Mouse (Mus musculus) MEL (cell line): ENCODE measurements around the gene Gtf2h3. TPM values are rescaled to one million over a fixed set of nuclear protein-coding genes. Genes with fewer than 3 reads are reported as not detected.
A peak's percentile ranks its signal among the peaks of the same experiment; 100 is the strongest.

Experiments
- DNase-seq: peaks from one replicate; pipeline ENCODE4 v3.0.0; 2011; ENCODE audit warnings: low read depth, low spot score
- H3K27ac ChIP-seq: 2 replicates; pipeline ENCODE4 v1.5.1; 2012; ENCODE audit warnings: low read depth, mild to moderate bottlenecking, control low read depth, low read length, moderate library complexity; ENCODE audit not compliant: control insufficient read depth
- H3K27me3 ChIP-seq, 2 experiments: fragments of 150-350 bp in 1 of 2; sonication (generic) in 1 of 2; 2 replicates each; pipeline ENCODE4 v1.6.1; 2012; ENCODE audit warnings: low read length in 2 of 2, mild to moderate bottlenecking in 2 of 2, improper control_type of control experiment in 1 of 2, moderate library complexity in 1 of 2; ENCODE audit not compliant: insufficient read depth in 2 of 2, control insufficient read depth in 1 of 2
- H3K36me3 ChIP-seq, 2 experiments: 2 replicates each; pipeline ENCODE4 v1.6.1; 2012 to 2014; ENCODE audit warnings: low read length in 2 of 2, improper control_type of control experiment in 1 of 2, inconsistent platforms in 1 of 2, mild to moderate bottlenecking in 1 of 2; ENCODE audit not compliant: insufficient read depth in 2 of 2, control insufficient read depth in 1 of 2
- H3K4me1 ChIP-seq, 2 experiments: fragments of 150-350 bp in 1 of 2; sonication (generic) in 1 of 2; 2 replicates each; pipeline ENCODE4 v1.6.1; 2012; ENCODE audit warnings: low read length in 2 of 2, improper control_type of control experiment in 1 of 2, mild to moderate bottlenecking in 1 of 2; ENCODE audit not compliant: insufficient read depth in 2 of 2, control insufficient read depth in 1 of 2
- H3K4me3 ChIP-seq, 2 experiments: fragments of 150-350 bp in 1 of 2; sonication (generic) in 1 of 2; 2 replicates each; pipeline ENCODE4 v1.5.1; 2012; ENCODE audit warnings: low read depth in 2 of 2, low read length in 2 of 2, mild to moderate bottlenecking in 2 of 2, moderate library complexity in 2 of 2, control low read depth in 1 of 2, improper control_type of control experiment in 1 of 2; ENCODE audit not compliant: control insufficient read depth in 1 of 2, insufficient read depth in 1 of 2
- H3K79me2 ChIP-seq: 2 replicates; pipeline ENCODE4 v1.6.1; 2012; ENCODE audit warnings: mild to moderate bottlenecking, low read length, moderate library complexity; ENCODE audit not compliant: control insufficient read depth, poor library complexity, insufficient read depth
- H3K9ac ChIP-seq: 2 replicates; pipeline ENCODE4 v1.6.1; 2012; ENCODE audit warnings: low read depth, mild to moderate bottlenecking, control low read depth, low read length, moderate library complexity; ENCODE audit not compliant: control insufficient read depth, poor library complexity, severe bottlenecking
- H3K9me3 ChIP-seq: fragments of 150-350 bp; sonication (generic); replicated peaks from 2 replicates; pipeline ENCODE4 v1.6.1; 2012; ENCODE audit warnings: mild to moderate bottlenecking, low read length, improper control_type of control experiment, moderate library complexity; ENCODE audit not compliant: insufficient read depth
- BHLHE40 ChIP-seq: IDR thresholded peaks from 2 replicates; pipeline ENCODE4 v1.6.1; 2012; ENCODE audit warnings: low read depth, mild to moderate bottlenecking, inconsistent platforms, low read length, improper control_type of control experiment, borderline replicate concordance
- CHD1 ChIP-seq: IDR thresholded peaks from 2 replicates; pipeline ENCODE4 v1.6.1; 2012; ENCODE audit warnings: low read depth, mild to moderate bottlenecking, inconsistent platforms, low read length, improper control_type of control experiment
- CHD2 ChIP-seq: IDR thresholded peaks from 2 replicates; pipeline ENCODE4 v1.6.1; 2011; ENCODE audit warnings: low read length, improper control_type of control experiment
- CTCF ChIP-seq, 3 experiments: IDR thresholded peaks in 2 of 3; conservative IDR thresholded peaks in 1 of 3; 2 replicates each; pipeline ENCODE4 v1.5.1; 2011 to 2012; ENCODE audit warnings: low read length in 3 of 3, low read depth in 2 of 3, mild to moderate bottlenecking in 2 of 3, improper control_type of control experiment in 1 of 3, inconsistent platforms in 1 of 3, mixed read lengths in 1 of 3, moderate library complexity in 1 of 3; ENCODE audit not compliant: control insufficient read depth in 1 of 3, insufficient read depth in 1 of 3, poor library complexity in 1 of 3, severe bottlenecking in 1 of 3
- E2F4 ChIP-seq: IDR thresholded peaks from 2 replicates; pipeline ENCODE4 v1.6.1; 2011; ENCODE audit warnings: low read depth, low read length, improper control_type of control experiment, borderline replicate concordance
- ELF1 ChIP-seq: IDR thresholded peaks from 2 replicates; pipeline ENCODE4 v1.6.1; 2014; ENCODE audit warnings: low read depth, mild to moderate bottlenecking, inconsistent platforms, low read length, improper control_type of control experiment, moderate library complexity
- ETS1 ChIP-seq: IDR thresholded peaks from 2 replicates; pipeline ENCODE4 v1.6.1; 2012; ENCODE audit warnings: low read depth, mild to moderate bottlenecking, inconsistent platforms, low read length, improper control_type of control experiment, moderate library complexity
- GABPA ChIP-seq: IDR thresholded peaks from 2 replicates; pipeline ENCODE4 v1.6.1; 2012; ENCODE audit warnings: low read depth, mild to moderate bottlenecking, inconsistent platforms, low read length, improper control_type of control experiment, moderate library complexity
- GATA1 ChIP-seq: IDR thresholded peaks from 2 replicates; pipeline ENCODE4 v1.6.1; 2011; ENCODE audit warnings: low read depth, low read length, improper control_type of control experiment
- HCFC1 ChIP-seq: IDR thresholded peaks from 2 replicates; pipeline ENCODE4 v1.6.1; 2012; ENCODE audit warnings: low read depth, mild to moderate bottlenecking, inconsistent platforms, low read length, improper control_type of control experiment, moderate library complexity
- JUND ChIP-seq: IDR thresholded peaks from 2 replicates; pipeline ENCODE4 v1.6.1; 2011; ENCODE audit warnings: low read depth, mild to moderate bottlenecking, improper control_type of control experiment, low read length
- KAT2A ChIP-seq: conservative IDR thresholded peaks from 2 replicates; pipeline ENCODE4 v1.6.1; 2012; ENCODE audit warnings: low read depth, low read length, improper control_type of control experiment, inconsistent platforms
- MAFK ChIP-seq: IDR thresholded peaks from 2 replicates; pipeline ENCODE4 v1.6.1; 2011; ENCODE audit warnings: low read depth, mild to moderate bottlenecking, low read length, improper control_type of control experiment, borderline replicate concordance
- MAX ChIP-seq: IDR thresholded peaks from 2 replicates; pipeline ENCODE4 v1.6.1; 2011; ENCODE audit warnings: low read length, improper control_type of control experiment
- MAZ ChIP-seq: IDR thresholded peaks from 2 replicates; pipeline ENCODE4 v1.6.1; 2012; ENCODE audit warnings: low read depth, mild to moderate bottlenecking, inconsistent platforms, low read length, improper control_type of control experiment
- MXI1 ChIP-seq: IDR thresholded peaks from 2 replicates; pipeline ENCODE4 v1.6.1; 2011; ENCODE audit warnings: mild to moderate bottlenecking, low read depth, low read length, improper control_type of control experiment
- MYB ChIP-seq: IDR thresholded peaks from 2 replicates; pipeline ENCODE4 v1.6.1; 2011; ENCODE audit warnings: mild to moderate bottlenecking, low read depth, low read length, improper control_type of control experiment
- MYC ChIP-seq: IDR thresholded peaks from 2 replicates; pipeline ENCODE4 v1.6.1; 2011; ENCODE audit warnings: low read depth, mild to moderate bottlenecking, low read length, improper control_type of control experiment, moderate library complexity
- NELFE ChIP-seq: IDR thresholded peaks from 2 replicates; pipeline ENCODE4 v1.6.1; 2011; ENCODE audit warnings: low read depth, low read length, improper control_type of control experiment
- NRF1 ChIP-seq: IDR thresholded peaks from 2 replicates; pipeline ENCODE4 v1.6.1; 2014; ENCODE audit warnings: low read depth, mild to moderate bottlenecking, inconsistent platforms, low read length, improper control_type of control experiment, moderate library complexity; ENCODE audit not compliant: poor library complexity, insufficient read depth, severe bottlenecking
- POLR2A ChIP-seq, 2 experiments: IDR thresholded peaks; 2 replicates each; pipeline ENCODE4 v1.6.1; 2011 to 2012; ENCODE audit warnings: low read length in 2 of 2, mild to moderate bottlenecking in 2 of 2, control low read depth in 1 of 2, improper control_type of control experiment in 1 of 2, low read depth in 1 of 2, moderate library complexity in 1 of 2; ENCODE audit not compliant: control insufficient read depth in 1 of 2, insufficient read depth in 1 of 2, poor library complexity in 1 of 2
- POLR2AphosphoS2 ChIP-seq: IDR thresholded peaks from 2 replicates; pipeline ENCODE4 v1.6.1; 2011; ENCODE audit warnings: low read length, improper control_type of control experiment
- POLR2AphosphoS5 ChIP-seq: IDR thresholded peaks from 2 replicates; pipeline ENCODE4 v1.6.1; 2012; ENCODE audit warnings: low read depth, borderline replicate concordance, mild to moderate bottlenecking, inconsistent platforms, low read length, moderate library complexity, mixed read lengths
- RAD21 ChIP-seq: IDR thresholded peaks from 2 replicates; pipeline ENCODE4 v1.6.1; 2011; ENCODE audit warnings: mild to moderate bottlenecking, low read depth, low read length, improper control_type of control experiment
- RCOR1 ChIP-seq: IDR thresholded peaks from 2 replicates; pipeline ENCODE4 v1.6.1; 2012; ENCODE audit warnings: low read depth, mild to moderate bottlenecking, inconsistent platforms, low read length, improper control_type of control experiment
- SIN3A ChIP-seq: IDR thresholded peaks from 2 replicates; pipeline ENCODE4 v1.6.1; 2012; ENCODE audit warnings: low read length, improper control_type of control experiment, inconsistent platforms
- SMC3 ChIP-seq: IDR thresholded peaks from 2 replicates; pipeline ENCODE4 v1.6.1; 2011; ENCODE audit warnings: low read depth, low read length, improper control_type of control experiment
- TAL1 ChIP-seq: IDR thresholded peaks from 2 replicates; pipeline ENCODE4 v1.6.1; 2012; ENCODE audit warnings: mild to moderate bottlenecking, inconsistent platforms, low read length, moderate library complexity, mixed read lengths
- TBP ChIP-seq: IDR thresholded peaks from 2 replicates; pipeline ENCODE4 v1.8.0; 2011; ENCODE audit warnings: low read depth, low read length, improper control_type of control experiment
- TCF12 ChIP-seq: IDR thresholded peaks from 2 replicates; pipeline ENCODE4 v1.6.1; 2014; ENCODE audit warnings: low read depth, mild to moderate bottlenecking, inconsistent platforms, low read length, improper control_type of control experiment, moderate library complexity
- UBTF ChIP-seq: IDR thresholded peaks from 2 replicates; pipeline ENCODE4 v1.6.1; 2012; ENCODE audit warnings: low read depth, mild to moderate bottlenecking, inconsistent platforms, low read length, improper control_type of control experiment, moderate library complexity, borderline replicate concordance; ENCODE audit not compliant: insufficient read depth
- USF1 ChIP-seq: IDR thresholded peaks from 2 replicates; pipeline ENCODE4 v1.6.1; 2014; ENCODE audit warnings: low read depth, mild to moderate bottlenecking, inconsistent platforms, low read length, improper control_type of control experiment, moderate library complexity
- USF2 ChIP-seq, 2 experiments: IDR thresholded peaks; 2 replicates each; pipeline ENCODE4 v1.6.1; 2011 to 2012; ENCODE audit warnings: improper control_type of control experiment in 2 of 2, low read length in 2 of 2, borderline replicate concordance in 1 of 2, inconsistent platforms in 1 of 2, low read depth in 1 of 2, mild to moderate bottlenecking in 1 of 2; ENCODE audit not compliant: insufficient read depth in 1 of 2
- ZC3H11A ChIP-seq: IDR thresholded peaks from 2 replicates; pipeline ENCODE4 v1.6.1; 2012; ENCODE audit warnings: low read depth, mild to moderate bottlenecking, inconsistent platforms, low read length, improper control_type of control experiment
- ZKSCAN1 ChIP-seq: IDR thresholded peaks from 2 replicates; pipeline ENCODE4 v1.6.1; 2012; ENCODE audit warnings: low read depth, mild to moderate bottlenecking, inconsistent platforms, low read length, improper control_type of control experiment, moderate library complexity
- ZNF384 ChIP-seq: IDR thresholded peaks from 2 replicates; pipeline ENCODE4 v1.6.1; 2012; ENCODE audit warnings: low read depth, mild to moderate bottlenecking, inconsistent platforms, low read length, improper control_type of control experiment
- polyA plus RNA-seq, 2 experiments: library from polyadenylated mRNA; stranded (reverse) in 1 of 2; unstranded in 1 of 2; fragments of >175 nt in 1 of 2; fragments of >200 nt in 1 of 2; gene quantifications; 2 replicates each; pipeline versions ENCODE4 v1.2.1 to v1.2.4; 2012; ENCODE audit warnings: low replicate concordance in 2 of 2, low read depth in 1 of 2; ENCODE audit not compliant: insufficient read length in 2 of 2, insufficient read depth in 1 of 2, missing spikeins in 1 of 2
- total RNA-seq: library from RNA; depleted of rRNA; stranded (reverse); fragments of 300-350 nt; gene quantifications from 2 replicates; pipeline ENCODE4 v1.2.3, GENCODE M21; 2012; rRNA removed

Gene Gtf2h3
- total RNA-seq, result 88.2 and 116 TPM in 2 replicates
- polyA plus RNA-seq, result 10 to 100 TPM in 1 of 2 experiments, not detected in 1; 86.1 TPM

DNA sequence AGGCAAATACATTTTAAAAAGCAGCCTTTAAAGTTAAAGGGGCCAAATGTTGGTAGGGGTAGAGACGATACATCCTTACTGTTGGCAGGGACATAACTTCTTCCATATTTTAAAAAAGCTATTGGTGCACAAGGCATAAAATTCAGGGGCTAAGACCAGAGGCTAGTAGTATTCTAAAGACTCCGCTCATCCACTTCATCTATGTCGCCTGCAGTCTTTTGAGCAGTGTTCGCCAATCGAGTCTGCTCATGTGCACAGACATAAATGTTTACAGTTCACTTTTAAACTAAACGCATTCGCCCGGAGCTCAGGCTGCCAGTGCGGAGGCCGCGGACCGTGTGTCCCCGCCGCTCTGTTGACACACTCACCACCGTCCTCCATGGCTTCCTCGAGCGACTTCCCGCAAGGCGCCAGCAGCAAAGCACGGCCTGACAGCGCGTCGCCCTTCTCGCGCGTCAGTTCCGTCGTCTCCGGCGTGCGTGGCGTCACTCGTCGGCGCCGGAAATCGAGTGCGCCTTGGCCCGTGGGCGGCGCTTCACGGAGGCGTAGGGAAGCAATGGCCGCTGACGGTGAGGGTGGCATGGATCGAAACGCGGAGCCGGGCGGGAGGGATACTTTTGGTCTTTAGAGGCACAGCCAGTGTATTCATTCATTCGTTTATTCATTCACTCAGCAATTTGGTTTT, at the start of gene Gtf2h3, which contains the start of gene Eif2b1:
TSS of gene Gtf2h3 (plus strand) at position 508 of the 685 bp plus-strand sequence.
TSS of gene Eif2b1 (minus strand) at position 499 of the 685 bp plus-strand sequence.
- peaks cover 0 to 8% of the 10 kb centered on the region in 2 experiments; a peak in 1 of 4 replicates for H3K4me1 ChIP-seq
- peak; percentile 96 for DNase-seq
- peak within 1 kb of the TSS; percentile 85 for H3K9ac ChIP-seq
- peaks cover 3 to 9% of the 10 kb centered on the region in 2 experiments; a peak in 3 of 4 replicates for H3K36me3 ChIP-seq
- H3K27me3 ChIP-seq, result no peaks in the 10 kb centered on the region
- no peaks in the 10 kb centered on the region for H3K9me3 ChIP-seq
- H3K27ac ChIP-seq, result peak within 1 kb of the TSS; percentile 39
- H3K4me3 ChIP-seq, result peak within 1 kb of the TSS; percentile 76 to 88
- peaks cover 32% of the 10 kb centered on the region for H3K79me2 ChIP-seq
- TF ChIP-seq ZNF384 (no peak), ZKSCAN1 (no peak), USF1 (peak; percentile 43; the same call in 1 of the 2 replicates), NELFE (peak; percentile 98), MAFK (no peak), CHD2 (no peak), TBP (peak; percentile 80), RAD21 (no peak), SIN3A (peak; percentile 100), USF2 (IDR thresholded peaks at IDR 0.05; ENCODE audit: borderline replicate concordance in 1 of 2, insufficient read depth in 1 of 2, low read depth in 1 of 2, low read length in 2 of 2) (no peak), KAT2A (peak; percentile 95), ZC3H11A (peak; percentile 64), UBTF (no peak), TAL1 (no peak), POLR2AphosphoS5 (peak; percentile 86; the same call in 1 of the 2 replicates), BHLHE40 (peak; percentile 49; the same call in 1 of the 2 replicates), CTCF (IDR thresholded peaks at IDR 0.05 in 2 of 3, conservative IDR thresholded peaks at IDR 0.05 in 1 of 3; ENCODE audit: control insufficient read depth in 1 of 3, insufficient read depth in 1 of 3, low read depth in 2 of 3, low read length in 3 of 3, poor library complexity in 1 of 3, severe bottlenecking in 1 of 3) (no peak), TCF12 (peak; percentile 87), MYB (peak; percentile 40; the same call in 1 of the 2 replicates), CHD1 (peak; percentile 67), GATA1 (no peak), JUND (no peak), POLR2AphosphoS2 (peak; percentile 94), MXI1 (peak; percentile 99), E2F4 (no peak), MYC (peak; percentile 92), MAX (peak; percentile 94), HCFC1 (peak; percentile 98), ETS1 (peak; percentile 60; the same call in 1 of the 2 replicates), GABPA (no peak), MAZ (peak; percentile 87), ELF1 (peak; percentile 98), SMC3 (no peak; the same call in 1 of the 2 replicates), RCOR1 (peak; percentile 53), POLR2A (IDR thresholded peaks at IDR 0.05; ENCODE audit: control insufficient read depth in 1 of 2, insufficient read depth in 1 of 2, low read depth in 1 of 2, low read length in 2 of 2, poor library complexity in 1 of 2) (peak; percentile 87 to 99), NRF1 (peak; percentile 49)
